Mouse (Mus musculus): ENCODE results near the gene Tspan4. TPM values are rescaled to one million over a fixed set of nuclear protein-coding genes. Genes with fewer than 3 reads are reported as not detected.

Gene Tspan4
- total and polyA plus RNA-seq, 2 experiments from 2014 or later, result 83.9 to 119 TPM

- no peak for TF ChIP-seq CTCF (IDR thresholded peaks at IDR 0.05; ENCODE audit: low read depth)
- Histone ChIP-seq H3K9me3 (ENCODE audit: low read length) (no peaks in the 10 kb centered on the region), H3K27me3 (ENCODE audit: insufficient read depth, low read length) (peaks cover 10% of the 10 kb centered on the region), H3K36me3 (ENCODE audit: insufficient read depth, low read length) (peaks cover 5% of the 10 kb centered on the region; the same call in 1 of the 2 replicates), H3K27ac (no peak overlapping the region), H3K9ac (replicated peaks; ENCODE audit: low read length) (no peak overlapping the region), H3K4me2 (ENCODE audit: low read depth, low read length) (no peak overlapping the region), H3K4me1 (ENCODE audit: insufficient read depth, low read length) (0 out of 2 replicates have a peak, but pooled peaks cover 8% of the 10 kb centered on the region), H3K4me3 (ENCODE audit: low read length) (no peak overlapping the region)
- 93% methylated on average over 14 of the region's 14 CpGs for WGBS
- DNase-seq (ENCODE audit: low spot score), result no peak
- no peak for ATAC-seq
These were observed 17.8 kb upstream of the Tspan4 start for GRCm38 (mm10) chr7:141457236-141457635.

- no peak for ATAC-seq
- Histone ChIP-seq H3K27ac (no peak overlapping the region), H3K9ac (replicated peaks; ENCODE audit: low read length) (no peak overlapping the region), H3K4me1 (ENCODE audit: insufficient read depth, low read length) (0 out of 2 replicates have a peak, but pooled peaks cover 8% of the 10 kb centered on the region), H3K27me3 (ENCODE audit: insufficient read depth, low read length) (peaks cover 11% of the 10 kb centered on the region), H3K4me2 (ENCODE audit: low read depth, low read length) (no peak overlapping the region), H3K4me3 (ENCODE audit: low read length) (no peak overlapping the region), H3K36me3 (ENCODE audit: insufficient read depth, low read length) (0 out of 2 replicates have a peak, but pooled peaks cover 4% of the 10 kb centered on the region), H3K9me3 (ENCODE audit: low read length) (no peaks in the 10 kb centered on the region)
- 82% methylated on average over 15 of the region's 15 CpGs for WGBS
- peak; percentile 49 for TF ChIP-seq CTCF (IDR thresholded peaks at IDR 0.05; ENCODE audit: low read depth)
- DNase-seq (ENCODE audit: low spot score), result no peak
These were observed 16.9 kb upstream of the Tspan4 start for GRCm38 (mm10) chr7:141457986-141458660.

DNA sequence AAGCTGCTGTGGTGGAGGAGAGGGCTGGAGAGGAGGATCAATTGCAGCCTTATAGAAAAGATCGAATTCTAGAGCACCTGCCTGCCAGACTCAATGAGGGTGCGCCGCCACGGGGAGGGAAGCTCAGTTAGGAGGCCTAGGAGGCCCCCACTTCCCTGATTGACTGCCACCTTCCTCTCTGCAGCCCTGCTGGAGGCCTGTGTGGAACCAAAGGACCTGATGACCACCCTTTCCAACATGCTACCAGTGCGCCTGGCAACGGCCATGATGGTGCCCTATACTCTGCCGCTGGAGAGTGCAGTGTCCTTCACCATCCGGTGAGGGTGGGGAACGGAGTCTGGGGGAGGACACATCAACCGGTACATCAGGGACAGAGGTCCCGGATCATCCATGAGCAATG lies 16.4 kb upstream of the Tspan4 start:
- ATAC-seq, result no peak
- 0 out of 2 replicates have a peak, but pooled peaks cover 4% of the 10 kb centered on the region for H3K36me3 ChIP-seq (ENCODE audit: insufficient read depth, low read length)
- peaks cover 16% of the 10 kb centered on the region for H3K27me3 ChIP-seq (ENCODE audit: insufficient read depth, low read length)
- no peak overlapping the region for H3K4me2 ChIP-seq (ENCODE audit: low read depth, low read length)
- no peak for DNase-seq (ENCODE audit: low spot score)
- H3K4me1 ChIP-seq (ENCODE audit: insufficient read depth, low read length), result 0 out of 2 replicates have a peak, but pooled peaks cover 8% of the 10 kb centered on the region
- no peak for TF ChIP-seq CTCF (IDR thresholded peaks at IDR 0.05; ENCODE audit: low read depth)
- H3K4me3 ChIP-seq (ENCODE audit: low read length), result no peak overlapping the region
- no peaks in the 10 kb centered on the region for H3K9me3 ChIP-seq (ENCODE audit: low read length)
- H3K27ac ChIP-seq, result no peak overlapping the region
- 94% methylated on average over 11 of the region's 11 CpGs for WGBS
- no peak overlapping the region for H3K9ac ChIP-seq (replicated peaks; ENCODE audit: low read length)

GRCm38 (mm10) chr7:141459301-141459711 lies 15.7 kb upstream of the Tspan4 start:
- Histone ChIP-seq H3K9me3 (ENCODE audit: low read length) (no peaks in the 10 kb centered on the region), H3K4me1 (ENCODE audit: insufficient read depth, low read length) (0 out of 2 replicates have a peak, but pooled peaks cover 8% of the 10 kb centered on the region), H3K4me2 (ENCODE audit: low read depth, low read length) (no peak overlapping the region), H3K27ac (no peak overlapping the region), H3K9ac (replicated peaks; ENCODE audit: low read length) (no peak overlapping the region), H3K36me3 (ENCODE audit: insufficient read depth, low read length) (0 out of 2 replicates have a peak, but pooled peaks cover 4% of the 10 kb centered on the region), H3K27me3 (ENCODE audit: insufficient read depth, low read length) (peaks cover 21% of the 10 kb centered on the region), H3K4me3 (ENCODE audit: low read length) (no peak overlapping the region)
- no peak for TF ChIP-seq CTCF (IDR thresholded peaks at IDR 0.05; ENCODE audit: low read depth)
- ATAC-seq (no peak), DNase-seq (ENCODE audit: low spot score) (no peak)
- 89% methylated on average over 17 of the region's 17 CpGs for WGBS

DNA sequence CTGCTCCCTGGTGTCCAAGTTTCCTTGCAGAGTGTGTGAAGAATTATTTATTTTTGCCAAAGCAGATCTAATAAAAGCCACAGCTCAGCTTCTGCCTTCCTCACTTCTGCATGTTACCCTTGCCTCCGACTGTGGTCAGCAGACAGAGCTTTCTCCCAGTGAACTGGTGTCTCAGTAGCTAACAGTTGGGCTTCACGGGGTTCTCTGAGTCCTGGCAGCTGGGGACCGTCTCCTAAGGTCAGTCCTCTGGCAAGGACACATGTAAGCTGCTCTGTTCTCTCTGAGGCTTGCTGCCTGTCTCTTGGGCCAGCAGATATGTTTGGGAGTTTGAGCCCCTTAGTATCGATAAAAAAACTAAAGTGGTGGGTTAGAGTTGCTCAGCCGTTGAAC lies 15.0 kb upstream of the Tspan4 start:
- Histone ChIP-seq H3K27me3 (ENCODE audit: insufficient read depth, low read length) (peaks cover 22% of the 10 kb centered on the region), H3K4me1 (ENCODE audit: insufficient read depth, low read length) (0 out of 2 replicates have a peak, but pooled peaks cover 8% of the 10 kb centered on the region), H3K36me3 (ENCODE audit: insufficient read depth, low read length) (0 out of 2 replicates have a peak, but pooled peaks cover 4% of the 10 kb centered on the region), H3K27ac (no peak overlapping the region), H3K4me3 (ENCODE audit: low read length) (no peak overlapping the region), H3K9me3 (ENCODE audit: low read length) (no peaks in the 10 kb centered on the region), H3K9ac (replicated peaks; ENCODE audit: low read length) (no peak overlapping the region), H3K4me2 (ENCODE audit: low read depth, low read length) (no peak overlapping the region)
- 78% methylated on average over 5 of the region's 5 CpGs for WGBS
- no peak for TF ChIP-seq CTCF (IDR thresholded peaks at IDR 0.05; ENCODE audit: low read depth)
- ATAC-seq, result no peak
- no peak for DNase-seq (ENCODE audit: low spot score)

DNA sequence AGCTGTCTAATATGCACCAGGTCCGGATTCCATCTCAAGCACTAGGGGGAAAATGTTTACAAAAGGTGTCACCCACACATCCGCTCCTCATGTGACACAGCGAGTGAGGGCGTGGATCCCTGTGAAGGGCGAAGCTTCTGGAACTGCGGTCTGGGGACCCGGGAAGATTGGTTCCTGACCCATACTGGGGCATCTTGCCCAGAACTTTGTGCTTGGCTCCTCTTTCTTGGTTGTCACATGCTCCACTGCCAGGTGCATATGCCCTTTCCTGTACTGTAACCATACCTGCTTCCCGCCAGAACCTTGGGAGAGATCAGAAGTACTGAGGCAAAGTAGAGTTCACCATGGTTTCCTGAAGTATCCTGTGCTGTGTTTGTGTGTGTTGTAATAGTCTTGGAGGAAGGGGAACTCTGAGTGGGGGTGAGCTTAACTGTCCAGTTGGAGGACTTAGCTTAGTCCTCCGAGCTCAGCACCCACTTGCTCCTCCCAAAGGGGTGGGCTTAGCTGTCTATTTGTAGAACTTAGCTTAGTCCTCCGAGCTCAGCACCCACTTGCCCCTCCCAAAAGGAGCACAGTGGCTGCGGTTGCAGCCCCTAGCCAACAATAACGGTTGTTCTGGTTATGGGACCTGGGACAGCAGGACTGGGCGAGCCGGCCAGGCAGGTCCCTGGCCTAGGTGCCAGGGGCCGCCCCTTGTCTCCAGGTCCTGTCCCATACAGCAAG lies 14.5 kb upstream of the Tspan4 start, which contains the start of gene Cracr2b:
TSS of gene Cracr2b (plus strand) at position 704 of the 723 bp plus-strand sequence.
- peaks cover 28% of the 10 kb centered on the region for H3K27me3 ChIP-seq (ENCODE audit: insufficient read depth, low read length)
- 0 out of 2 replicates have a peak, but pooled peaks cover 4% of the 10 kb centered on the region for H3K36me3 ChIP-seq (ENCODE audit: insufficient read depth, low read length)
- WGBS, result 70% methylated on average over 15 of the region's 15 CpGs
- peak within 1 kb of the TSS; percentile 37 for H3K4me3 ChIP-seq (ENCODE audit: low read length)
- no peak for TF ChIP-seq CTCF (IDR thresholded peaks at IDR 0.05; ENCODE audit: low read depth)
- H3K9me3 ChIP-seq (ENCODE audit: low read length), result no peaks in the 10 kb centered on the region
- 0 out of 2 replicates have a peak, but pooled peaks cover 8% of the 10 kb centered on the region for H3K4me1 ChIP-seq (ENCODE audit: insufficient read depth, low read length)
- no peak for DNase-seq (ENCODE audit: low spot score)
- peak within 1 kb of the TSS; percentile 46; the same call in 1 of the 2 replicates for H3K9ac ChIP-seq (replicated peaks; ENCODE audit: low read length)
- H3K4me2 ChIP-seq (ENCODE audit: low read depth, low read length), result peak within 1 kb of the TSS; percentile 69
- no peak within 1 kb of the TSS for H3K27ac ChIP-seq
- no peak for ATAC-seq
